Mouse (Mus musculus) limb, embryonic 15.5 days (tissue): ENCODE results near the gene Fanca. TPM values are rescaled to one million over a fixed set of nuclear protein-coding genes. Genes with fewer than 3 reads are reported as not detected.
"Not testable (repeated sequence)": the region's sequence is repeated elsewhere in the genome, so short reads cannot be mapped to it uniquely, and the experiment has no call there.

Experiments
- ATAC-seq: fragments of 200-750 bp; cut with Nextera tagmentation; 2 replicates; pipeline ENCODE4 v1.8.0; 2017; ENCODE audit warnings: low read depth, moderate TSS enrichment; ENCODE audit not compliant: insufficient number of reproducible peaks, low FRiP score, low TSS enrichment
- H3K27ac ChIP-seq: fragments of 300-500 bp; sonication (generic); 2 replicates; pipeline ENCODE4 v1.5.1; 2015; ENCODE audit warnings: moderate library complexity, mild to moderate bottlenecking, inconsistent platforms
- H3K27me3 ChIP-seq: fragments of 300-500 bp; sonication (generic); 2 replicates; pipeline ENCODE4 v1.6.1; 2015; ENCODE audit warnings: inconsistent platforms
- H3K36me3 ChIP-seq: fragments of 300-500 bp; sonication (generic); 2 replicates; pipeline ENCODE4 v1.6.1; 2015; ENCODE audit warnings: inconsistent platforms
- H3K4me1 ChIP-seq: fragments of 300-500 bp; sonication (generic); 2 replicates; pipeline ENCODE4 v1.6.1; 2015; ENCODE audit warnings: inconsistent platforms
- H3K4me2 ChIP-seq: fragments of 300-500 bp; sonication (generic); 2 replicates; pipeline ENCODE4 v1.6.1; 2015; ENCODE audit warnings: mild to moderate bottlenecking, inconsistent platforms
- H3K4me3 ChIP-seq: fragments of 300-500 bp; sonication (generic); 2 replicates; pipeline ENCODE4 v1.5.1; 2015; ENCODE audit warnings: mild to moderate bottlenecking, inconsistent platforms
- H3K9ac ChIP-seq: fragments of 300-500 bp; sonication (generic); 2 replicates; pipeline ENCODE4 v1.6.1; 2015; ENCODE audit warnings: inconsistent platforms
- H3K9me3 ChIP-seq: fragments of 300-500 bp; sonication (generic); 2 replicates; pipeline ENCODE4 v1.6.1; 2016; ENCODE audit warnings: inconsistent platforms
- WGBS: fragments of 180-500 bp; shearing (Covaris S2); methylation state at CpG from one replicate; pipeline ENCODE4 v1.1.7; 2015; 5-methylcytosine and 5-hydroxymethylcytosine counted together
- polyA plus RNA-seq: library from polyadenylated mRNA; unstranded; fragments of >200 nt; fragmentation: Nextera tagmentation; extraction: Ambion mirVana; gene quantifications from 2 replicates; pipeline ENCODE4 v1.2.1, GENCODE M21; 2015

Gene Fanca
- polyA plus RNA-seq, 1 experiment from 2014 or later, result 14.8 TPM

GRCm38 (mm10) chr8:123242107-123242923 is 76.1 kb downstream of the Fanca start:
- H3K4me3 ChIP-seq, result no peak overlapping the region
- H3K4me2 ChIP-seq, result no peak overlapping the region
- H3K9ac ChIP-seq, result no peak overlapping the region
- no peak for ATAC-seq
- no peak overlapping the region for H3K27ac ChIP-seq
- peaks cover 59% of the 10 kb centered on the region for H3K36me3 ChIP-seq
- H3K4me1 ChIP-seq, result no peaks in the 10 kb centered on the region
- 80% methylated on average over 7 of the region's 7 CpGs for WGBS
- no peaks in the 10 kb centered on the region for H3K27me3 ChIP-seq
- no peaks in the 10 kb centered on the region for H3K9me3 ChIP-seq

GRCm38 (mm10) chr8:123239398-123239797 is 79.0 kb downstream of the Fanca start:
- no peak for ATAC-seq
- H3K9me3 ChIP-seq, result no peaks in the 10 kb centered on the region
- H3K27ac ChIP-seq, result no peak overlapping the region
- H3K27me3 ChIP-seq, result peaks cover 13% of the 10 kb centered on the region
- H3K9ac ChIP-seq, result no peak overlapping the region
- peaks cover 18% of the 10 kb centered on the region for H3K4me1 ChIP-seq
- H3K4me2 ChIP-seq, result no peak overlapping the region
- WGBS, result 89% methylated on average over 10 of the region's 10 CpGs
- peaks cover 30% of the 10 kb centered on the region for H3K36me3 ChIP-seq
- no peak overlapping the region for H3K4me3 ChIP-seq

- peaks cover 32% of the 10 kb centered on the region for H3K27me3 ChIP-seq
- H3K4me2 ChIP-seq, result peak within 1 kb of the TSS; percentile 94
- no peaks in the 10 kb centered on the region for H3K9me3 ChIP-seq
- peak within 1 kb of the TSS; percentile 54 for H3K4me3 ChIP-seq
- H3K9ac ChIP-seq, result peak within 1 kb of the TSS; percentile 51
- no peaks in the 10 kb centered on the region for H3K36me3 ChIP-seq
- 2% methylated on average over 57 of the region's 57 CpGs for WGBS
- no peak within 1 kb of the TSS for H3K27ac ChIP-seq
- H3K4me1 ChIP-seq, result peaks cover 29% of the 10 kb centered on the region
- peak; percentile 70 for ATAC-seq
Measured at GRCm38 (mm10) chr8:123235520-123236497, 82.6 kb downstream of the Fanca start, which contains the start of gene Spata2l. TSS of gene Spata2l (minus strand) at chr8:123236233.

GRCm38 (mm10) chr8:123234918-123235519 is 83.4 kb downstream of the Fanca start:
- Histone ChIP-seq H3K27me3 (peaks cover 32% of the 10 kb centered on the region), H3K9me3 (no peaks in the 10 kb centered on the region), H3K9ac (peak overlapping the region; percentile 51), H3K36me3 (peaks cover 5% of the 10 kb centered on the region; the same call in 1 of the 2 replicates), H3K4me3 (peak overlapping the region; percentile 54), H3K4me1 (peaks cover 29% of the 10 kb centered on the region), H3K4me2 (peak overlapping the region; percentile 94), H3K27ac (no peak overlapping the region)
- ATAC-seq, result no peak
- WGBS, result 29% methylated on average over 13 of the region's 13 CpGs

- Histone ChIP-seq H3K27me3 (peaks cover 32% of the 10 kb centered on the region), H3K4me1 (peaks cover 29% of the 10 kb centered on the region), H3K36me3 (peaks cover 15% of the 10 kb centered on the region; the same call in 1 of the 2 replicates), H3K9ac (no peak overlapping the region), H3K27ac (no peak overlapping the region), H3K9me3 (no peaks in the 10 kb centered on the region), H3K4me2 (no peak overlapping the region), H3K4me3 (no peak overlapping the region)
- no peak for ATAC-seq
- 67% methylated on average over 11 of the region's 11 CpGs for WGBS
Measured at GRCm38 (mm10) chr8:123233760-123234159, 84.6 kb downstream of the Fanca start.

GRCm38 (mm10) chr8:123233300-123233699 is 85.1 kb downstream of the Fanca start:
- 56% methylated on average over 13 of the region's 13 CpGs for WGBS
- H3K9ac ChIP-seq, result no peak overlapping the region
- peaks cover 20% of the 10 kb centered on the region for H3K36me3 ChIP-seq
- H3K4me3 ChIP-seq, result no peak overlapping the region
- H3K9me3 ChIP-seq, result no peaks in the 10 kb centered on the region
- H3K4me1 ChIP-seq, result peaks cover 29% of the 10 kb centered on the region
- H3K4me2 ChIP-seq, result no peak overlapping the region
- H3K27ac ChIP-seq, result no peak overlapping the region
- ATAC-seq, result no peak
- peaks cover 32% of the 10 kb centered on the region for H3K27me3 ChIP-seq

- peaks cover 26% of the 10 kb centered on the region for H3K36me3 ChIP-seq
- WGBS, result 28% methylated on average over 7 of the region's 7 CpGs
- ATAC-seq, result no peak
Measured at GRCm38 (mm10) chr8:123232553-123232952, 85.8 kb downstream of the Fanca start.

GRCm38 (mm10) chr8:123231742-123232141 is 86.6 kb downstream of the Fanca start:
- WGBS, result 61% methylated on average over 5 of the region's 5 CpGs
- no peak for ATAC-seq

More at GRCm38 (mm10) chr8:123232553-123232952, 85.8 kb downstream of the Fanca start:
- Histone ChIP-seq H3K4me1 (peaks cover 29% of the 10 kb centered on the region), H3K9me3 (no peaks in the 10 kb centered on the region), H3K4me3 (no peak overlapping the region), H3K27ac (no peak overlapping the region), H3K9ac (no peak overlapping the region), H3K4me2 (no peak overlapping the region), H3K27me3 (peaks cover 32% of the 10 kb centered on the region)

GRCm38 (mm10) chr8:123230326-123230725 is 88.0 kb downstream of the Fanca start:
- not testable (repeated sequence) for H3K4me2 ChIP-seq, H3K9me3 ChIP-seq, H3K4me3 ChIP-seq, H3K9ac ChIP-seq, H3K27ac ChIP-seq, ATAC-seq
- Histone ChIP-seq H3K4me1 (peaks cover 25% of the 10 kb centered on the region), H3K27me3 (peaks cover 28% of the 10 kb centered on the region), H3K36me3 (peaks cover 34% of the 10 kb centered on the region)
- WGBS, result 80% methylated on average over 11 of the region's 11 CpGs

More at GRCm38 (mm10) chr8:123231742-123232141, 86.6 kb downstream of the Fanca start:
- H3K4me3 ChIP-seq, result no peak overlapping the region
- H3K27me3 ChIP-seq, result peaks cover 32% of the 10 kb centered on the region
- peaks cover 29% of the 10 kb centered on the region for H3K4me1 ChIP-seq
- H3K9me3 ChIP-seq, result no peaks in the 10 kb centered on the region
- H3K4me2 ChIP-seq, result no peak overlapping the region
- peaks cover 34% of the 10 kb centered on the region for H3K36me3 ChIP-seq
- H3K27ac ChIP-seq, result no peak overlapping the region
- no peak overlapping the region for H3K9ac ChIP-seq

- no peak overlapping the region for H3K4me3 ChIP-seq
- no peaks in the 10 kb centered on the region for H3K9me3 ChIP-seq
- no peak overlapping the region for H3K27ac ChIP-seq
- no peak overlapping the region for H3K4me2 ChIP-seq
- 92% methylated on average over 1 of the region's 1 CpGs for WGBS
- no peak overlapping the region for H3K9ac ChIP-seq
- peaks cover 22% of the 10 kb centered on the region for H3K4me1 ChIP-seq
- ATAC-seq, result no peak
- H3K27me3 ChIP-seq, result peaks cover 11% of the 10 kb centered on the region
- H3K36me3 ChIP-seq, result peaks cover 34% of the 10 kb centered on the region
Measured at GRCm38 (mm10) chr8:123228416-123228815, 90.0 kb downstream of the Fanca start.
